Mouse (Mus musculus) thymus, postnatal 0 days (tissue): ENCODE measurements around the gene Rtel1. TPM values are rescaled to one million over a fixed set of nuclear protein-coding genes. Genes with fewer than 3 reads are reported as not detected.
A peak's percentile ranks its signal among the peaks of the same experiment; 100 is the strongest.

Experiments
- DNase-seq: peaks from one replicate; pipeline ENCODE4 v3.0.0-alpha.2; 2015; ENCODE audit warnings: low spot score
- polyA plus RNA-seq: library from polyadenylated mRNA; unstranded; fragments of >200 nt; fragmentation: Nextera tagmentation; extraction: Ambion mirVana; gene quantifications from 2 replicates; pipeline ENCODE4 v1.2.1, GENCODE M21; 2015

The Rtel1 gene
- polyA plus RNA-seq, result 31.9 and 37.6 TPM in 2 replicates

DNA sequence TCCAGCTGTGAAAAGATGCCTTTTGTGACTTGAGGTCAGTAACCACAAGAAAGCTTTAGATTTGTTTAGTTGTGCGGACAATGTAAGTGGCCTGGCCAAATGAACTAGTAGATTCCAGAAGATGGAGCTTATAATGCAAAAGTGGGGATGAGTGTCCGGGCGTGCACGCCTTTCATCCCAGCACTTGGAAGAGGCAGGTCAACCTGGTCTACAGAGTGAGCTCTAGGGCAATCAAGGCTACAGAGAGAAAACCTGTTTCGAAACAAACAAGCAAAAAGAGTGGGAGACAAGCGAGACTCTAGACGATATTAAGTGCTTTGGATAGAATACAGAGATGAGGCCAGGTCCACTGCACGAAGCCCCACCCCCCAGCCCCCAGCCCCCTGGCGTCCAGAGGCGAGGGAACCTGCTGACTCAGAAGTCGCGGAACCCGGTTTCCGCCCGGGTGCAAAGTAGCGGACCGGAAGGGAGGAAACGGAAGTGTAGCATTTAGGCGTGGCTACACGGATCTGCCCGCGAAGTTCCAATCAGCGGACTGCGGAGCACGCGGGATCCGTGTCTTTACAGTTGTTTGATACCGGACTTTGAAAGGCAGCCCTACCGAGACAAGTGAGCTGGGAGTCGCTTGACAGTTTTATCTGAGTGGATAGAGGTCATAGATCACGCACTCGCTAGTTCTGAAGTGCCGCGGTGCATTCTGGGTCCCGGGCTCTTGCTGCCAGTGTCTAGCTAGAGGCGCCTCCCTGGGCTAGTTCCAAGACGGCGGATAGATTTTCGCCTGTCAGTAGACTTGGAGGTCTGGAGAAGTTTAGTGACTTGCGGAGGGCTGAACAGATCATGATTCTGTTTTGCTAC, at the start of gene Rtel1:
Rtel1 (plus strand) TSS at position 492 of the 855 bp plus-strand sequence.
- DNase-seq, result peak; percentile 88

DNA sequence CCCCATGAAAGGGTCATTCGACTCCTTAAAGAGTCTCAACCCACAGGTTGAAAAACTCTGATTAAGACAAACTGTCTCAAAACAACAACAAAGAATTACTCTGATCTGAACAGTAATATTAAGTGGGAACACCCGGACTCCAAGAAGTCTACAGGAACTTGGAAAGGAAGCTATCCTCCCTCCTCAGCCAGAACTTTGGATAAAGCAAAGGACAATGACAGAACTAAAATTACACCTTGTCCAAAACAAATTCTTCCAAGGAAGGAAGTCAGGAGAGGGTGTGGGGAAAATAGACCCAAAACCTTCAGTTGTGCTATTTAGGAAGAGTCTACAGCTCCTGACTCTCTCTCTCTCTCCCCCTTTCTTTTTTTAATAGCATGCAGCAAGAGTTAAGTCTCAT, 47.4 kb upstream of the Rtel1 start:
- DNase-seq, result no peak

GRCm38 (mm10) chr2:181273829-181274228, 45.7 kb upstream of the Rtel1 start:
- no peak for DNase-seq

DNA sequence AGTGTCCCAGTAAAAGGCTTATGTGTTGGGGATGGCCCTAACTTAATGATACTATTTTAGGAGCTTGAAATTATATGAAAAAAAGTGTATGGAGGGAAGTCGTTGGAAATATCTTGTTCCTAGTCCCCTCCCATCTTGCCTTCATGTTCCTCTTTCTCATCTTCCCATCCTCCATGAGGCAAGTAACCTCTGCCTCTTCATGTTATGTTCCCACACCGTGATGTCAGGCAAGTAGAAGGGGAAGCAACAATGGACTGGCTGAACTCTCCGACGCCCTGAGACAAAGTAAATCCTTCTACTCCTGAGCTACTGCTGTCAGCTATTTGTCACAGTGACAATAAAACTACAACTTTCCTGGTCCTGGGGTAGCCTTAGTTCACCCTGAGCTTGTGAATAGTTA, 44.9 kb upstream of the Rtel1 start:
- DNase-seq, result no peak

DNA sequence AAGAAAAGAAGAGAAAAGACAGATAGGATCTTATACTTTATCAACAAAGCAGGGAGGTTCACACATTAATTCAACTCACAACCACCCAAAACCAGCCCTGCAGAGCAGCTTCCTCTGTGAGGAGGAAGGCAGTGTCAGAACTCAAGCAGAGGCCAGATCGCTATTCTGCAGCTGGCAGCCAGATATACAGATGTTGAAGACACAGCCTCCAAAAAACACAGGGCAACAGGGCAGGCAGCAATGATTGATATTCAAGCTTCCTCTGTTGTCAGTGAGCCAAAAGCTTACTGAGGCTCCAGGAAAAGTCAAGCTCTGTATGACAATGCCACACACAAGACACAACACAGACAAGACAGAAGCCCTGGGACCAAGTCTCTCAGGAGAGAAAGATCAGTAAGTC, 42.8 kb upstream of the Rtel1 start:
- DNase-seq, result no peak

DNA sequence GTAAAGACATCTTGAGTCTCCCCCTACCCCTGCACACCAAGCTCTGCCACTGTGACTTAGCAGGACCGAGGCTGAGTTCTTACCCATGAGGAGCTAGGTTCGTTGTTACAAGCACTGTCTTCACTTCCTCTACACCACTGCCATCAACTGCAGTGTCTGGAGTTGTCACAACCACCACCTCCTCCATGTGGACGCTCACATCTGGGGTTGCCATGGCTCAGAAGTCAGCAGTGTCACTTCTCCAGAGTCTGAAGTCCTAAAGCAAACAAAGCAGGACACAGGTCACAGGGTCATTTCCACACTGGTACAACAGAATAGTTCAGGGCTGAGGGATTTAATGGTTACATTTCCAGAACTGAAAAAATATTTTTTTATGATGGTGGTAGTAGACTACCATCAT, 41.7 kb upstream of the Rtel1 start:
- DNase-seq, result no peak

GRCm38 (mm10) chr2:181279968-181280367, 39.6 kb upstream of the Rtel1 start:
- DNase-seq, result no peak

DNA sequence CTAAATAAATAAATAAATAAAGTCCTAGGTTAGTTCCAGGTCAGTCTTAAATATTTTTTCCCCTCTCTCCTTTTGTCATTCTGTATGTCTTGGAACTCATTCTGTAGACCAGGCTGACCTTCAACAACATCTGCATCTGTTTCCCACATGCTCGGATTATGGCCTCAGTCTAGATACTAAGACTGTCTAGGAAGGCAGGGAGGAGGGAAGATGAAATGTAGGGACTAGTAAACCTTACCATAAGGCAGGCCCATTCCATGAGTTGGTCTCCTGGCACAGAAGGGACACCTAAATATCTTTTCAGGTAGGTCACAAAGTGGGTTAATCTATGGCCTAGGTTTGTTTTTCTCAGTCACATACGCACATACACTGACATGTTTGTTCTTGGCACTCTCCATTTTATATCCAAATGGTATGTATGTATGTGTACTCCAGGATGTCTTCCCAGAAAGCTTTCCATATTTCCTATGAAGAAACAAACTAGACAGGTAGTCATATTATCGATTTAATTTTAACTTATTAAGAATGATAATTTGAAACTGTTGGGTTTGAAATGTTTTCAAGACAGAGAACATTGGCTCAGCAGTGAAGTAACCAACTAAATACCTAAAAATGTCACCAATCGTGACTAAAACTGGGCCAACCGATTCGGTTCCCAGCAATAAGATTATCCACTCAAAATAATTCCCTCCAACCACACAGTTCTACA, 32.8 kb upstream of the Rtel1 start:
- no peak for DNase-seq

- peak; percentile 87 for DNase-seq
Observed at GRCm38 (mm10) chr2:181287338-181287957, 32.1 kb upstream of the Rtel1 start.

GRCm38 (mm10) chr2:181287958-181288350, 31.6 kb upstream of the Rtel1 start, which contains the start of gene Gmeb2:
TSS of gene Gmeb2 (minus strand) at chr2:181288035.
- DNase-seq, result peak; percentile 97

DNA sequence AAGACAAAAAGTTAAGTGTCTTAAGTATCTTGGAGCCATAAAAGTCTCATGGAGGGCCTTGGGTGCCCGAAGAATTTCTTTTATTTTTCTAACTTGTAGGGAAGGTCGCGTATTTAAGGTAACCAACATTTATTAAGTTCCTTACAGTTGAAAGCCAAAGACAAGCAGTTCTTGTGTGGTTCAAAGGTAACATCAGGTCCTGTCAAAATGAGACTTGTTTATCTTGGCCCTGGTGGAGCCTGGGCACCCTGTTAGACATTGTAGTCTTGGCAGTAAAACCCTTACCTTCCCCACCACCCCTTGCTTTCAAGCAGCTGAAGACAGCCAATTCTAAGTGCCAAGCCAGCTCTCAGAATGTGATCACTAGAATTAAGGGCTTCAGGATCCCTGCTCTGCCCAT, 30.8 kb upstream of the Rtel1 start:
- no peak for DNase-seq

DNA sequence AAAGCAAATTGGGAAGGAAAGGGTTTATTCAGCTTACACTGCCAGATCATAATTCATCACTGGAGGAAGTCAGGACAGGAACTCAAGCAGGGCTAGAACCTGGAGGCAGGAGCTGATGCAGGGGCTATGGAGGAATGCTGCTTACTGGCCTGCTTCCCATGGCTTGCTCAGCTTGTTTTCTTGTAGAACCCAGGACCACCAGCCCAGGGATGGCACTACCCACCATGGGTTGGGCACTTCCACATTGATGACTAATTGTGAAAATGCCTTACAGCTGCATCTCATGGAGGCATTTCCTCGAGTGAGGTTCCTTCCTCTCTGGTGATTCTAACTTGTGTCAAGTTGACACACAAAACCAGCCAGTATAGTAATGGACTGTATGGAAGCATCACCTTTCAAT, 28.6 kb upstream of the Rtel1 start:
- DNase-seq, result no peak

- DNase-seq, result peak; percentile 33
Observed at GRCm38 (mm10) chr2:181302041-181302440, 17.5 kb upstream of the Rtel1 start.

GRCm38 (mm10) chr2:181304944-181305343, 14.6 kb upstream of the Rtel1 start:
- DNase-seq, result no peak

- peak; percentile 73 for DNase-seq
Observed at GRCm38 (mm10) chr2:181307144-181307804, 12.3 kb upstream of the Rtel1 start.

GRCm38 (mm10) chr2:181312435-181312834, 7.1 kb upstream of the Rtel1 start:
- no peak for DNase-seq

DNA sequence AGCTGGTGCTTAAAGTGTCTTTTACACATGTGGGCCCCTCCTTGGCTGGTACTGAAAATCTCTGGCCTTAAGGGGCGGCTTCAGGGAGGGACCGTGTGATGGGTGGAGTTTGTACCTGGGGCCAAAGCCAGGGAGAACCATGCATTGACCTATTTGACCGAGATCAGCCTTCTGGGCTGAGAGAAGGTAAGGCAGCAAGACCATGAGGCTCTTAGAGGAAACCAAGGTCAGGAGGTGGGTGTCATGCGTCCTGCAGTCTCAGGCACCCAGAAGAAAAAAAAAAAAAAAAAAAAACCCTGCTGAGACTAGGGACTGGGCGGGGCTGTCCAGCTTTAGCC, 6.6 kb upstream of the Rtel1 start:
- DNase-seq, result no peak

DNA sequence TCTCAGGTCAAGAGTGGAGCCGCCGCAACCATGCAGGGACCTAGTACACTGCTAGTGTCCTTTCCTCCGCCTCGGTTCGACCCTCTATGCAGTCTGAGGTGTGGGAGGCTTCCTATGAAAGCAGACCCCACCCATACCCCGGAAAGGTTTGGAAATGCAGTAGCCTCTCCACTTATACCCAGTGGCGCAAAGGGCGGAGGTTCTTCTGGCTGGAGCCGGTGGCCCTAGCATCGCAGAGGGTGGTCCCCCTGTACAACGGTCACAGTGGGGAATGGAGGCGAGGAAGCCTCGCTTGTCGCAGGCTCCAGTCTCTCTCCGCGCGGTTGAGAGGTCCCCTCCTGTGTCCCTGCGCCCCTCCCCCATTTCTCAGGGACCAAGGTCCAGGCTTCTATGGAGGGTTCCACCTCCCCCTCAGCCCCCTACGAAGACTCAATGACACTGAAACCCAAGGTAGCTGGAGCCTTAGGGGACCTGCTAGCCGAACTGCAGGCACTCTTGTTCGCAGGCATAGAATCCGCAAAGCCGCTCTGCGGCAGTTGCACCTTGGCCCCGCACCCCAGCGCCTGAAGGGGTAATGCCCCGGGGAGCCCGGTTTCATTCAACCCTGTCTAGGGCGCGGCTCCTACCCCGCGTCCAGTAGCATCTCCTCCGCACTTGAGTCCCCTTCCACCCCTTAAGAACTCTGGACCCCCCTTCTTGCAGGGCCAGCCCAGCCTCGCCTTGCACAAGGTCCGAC, 6.0 kb upstream of the Rtel1 start:
- DNase-seq, result no peak

GRCm38 (mm10) chr2:181314080-181314810, 5.3 kb upstream of the Rtel1 start, which contains the start of gene Stmn3:
TSS of gene Stmn3 (minus strand) at chr2:181314500.
- peak; percentile 3 for DNase-seq

- no peak for DNase-seq
Observed at GRCm38 (mm10) chr2:181320103-181320499, 562 bp downstream of the Rtel1 start.
